Mouse (Mus musculus) adrenal gland, postnatal 10 days (tissue): ENCODE data around the gene Ulk4. TPM values are rescaled to one million over a fixed set of nuclear protein-coding genes. Genes with fewer than 3 reads are reported as not detected.

Source experiments
- DNase-seq: peaks from one replicate; pipeline ENCODE4 v3.0.0; 2021; ENCODE audit warnings: mixed read lengths
- long read RNA-seq, 2 experiments: library from polyadenylated mRNA; stranded (forward); transcript quantifications; one replicate each; pipeline ENCODE4 v2.0.0; 2021
- total RNA-seq, 2 experiments: library from RNA; stranded (reverse); gene quantifications; 2 replicates each; pipeline ENCODE4 v1.2.3; 2021

The Ulk4 gene
- total RNA-seq: 1 to 10 TPM; 1.6 to 3.5 TPM
- long read RNA-seq, experiment 1, partial matches to known transcripts: 1 of 2 reads
- long read RNA-seq, experiment 1, other reads (novel, unspliced or antisense): 1 of 2 reads
- long read RNA-seq, experiment 2, partial matches to known transcripts: 0 of 3 reads
- long read RNA-seq, experiment 2, other reads (novel, unspliced or antisense): 3 of 3 reads

GRCm38 (mm10) chr9:121277118-121278060 lies at the start of gene Ulk4:
Gene Ulk4 (minus strand): TSS chr9:121277197.
- peak; percentile 93 for DNase-seq

- DNase-seq: no peak
Observed at GRCm38 (mm10) chr9:121322034-121322433, 45.0 kb upstream of the Ulk4 start.

GRCm38 (mm10) chr9:121321118-121321517 lies 44.1 kb upstream of the Ulk4 start:
- no peak for DNase-seq

GRCm38 (mm10) chr9:121320433-121320832 lies 43.4 kb upstream of the Ulk4 start:
- DNase-seq: no peak

DNA sequence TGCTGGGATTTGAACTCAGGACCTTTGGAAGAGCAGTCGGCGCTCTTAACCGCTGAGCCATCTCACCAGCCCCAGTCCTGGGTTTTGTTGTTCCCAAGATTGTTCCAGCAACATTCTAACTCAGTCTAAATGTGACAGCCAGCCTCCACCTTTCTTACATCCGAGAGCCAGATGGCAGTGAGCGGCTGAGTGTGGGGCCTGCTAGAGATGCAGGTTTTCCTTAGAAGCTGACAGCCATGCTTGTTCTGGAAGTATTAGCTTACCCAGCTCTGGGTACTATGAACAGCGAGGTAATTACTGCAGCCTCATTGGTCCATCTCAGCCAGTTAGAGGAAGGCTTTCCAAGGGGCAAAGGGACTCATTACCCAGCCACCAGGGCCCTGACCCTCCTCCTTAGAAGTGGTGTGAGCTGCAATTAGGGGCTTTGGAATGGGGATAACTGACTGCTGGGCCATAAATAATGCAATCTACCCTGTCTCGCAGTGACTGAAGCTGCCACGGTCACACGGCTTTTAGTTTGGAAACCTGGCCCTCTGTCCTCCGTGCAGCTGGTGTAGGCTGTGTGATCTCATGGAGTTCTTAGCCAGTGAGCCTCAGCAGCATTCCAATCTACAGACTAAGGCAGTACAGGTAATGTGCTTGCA lies 42.4 kb upstream of the Ulk4 start:
- no peak for DNase-seq

- peak; percentile 51 for DNase-seq
Observed at GRCm38 (mm10) chr9:121316621-121317405, 39.8 kb upstream of the Ulk4 start.

DNA sequence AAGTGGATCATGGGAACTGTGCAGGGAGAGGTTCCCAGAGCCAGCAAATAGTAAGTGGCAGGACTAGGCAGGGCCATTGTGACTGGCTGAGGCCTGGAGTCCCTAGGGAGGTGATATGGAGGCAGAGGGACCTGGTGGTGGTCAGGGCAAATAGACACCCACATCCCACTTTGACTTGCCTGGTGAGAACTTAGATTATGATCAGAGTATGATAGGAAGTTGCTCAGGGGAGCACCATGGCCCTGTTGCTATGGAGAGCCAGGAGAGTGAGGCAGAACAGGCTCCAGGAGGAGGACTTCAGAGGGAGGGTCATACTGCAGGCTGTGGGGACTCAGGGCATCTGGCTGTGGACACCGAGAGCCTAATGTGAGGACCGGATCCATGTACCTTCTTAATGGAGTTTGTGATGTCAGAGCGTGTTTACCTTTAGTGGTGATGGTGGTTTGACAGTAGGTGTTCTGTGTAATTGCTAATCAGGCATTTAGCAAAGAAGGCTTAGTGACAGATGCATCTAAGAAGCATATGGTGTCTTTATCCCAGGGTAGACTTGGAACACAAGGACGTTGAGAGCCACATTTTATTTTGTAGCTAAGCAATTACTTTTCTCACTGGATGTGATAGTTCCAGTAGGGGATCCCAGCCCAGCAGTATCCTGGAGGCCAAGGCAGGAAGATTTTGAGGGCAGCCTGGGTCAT lies 39.1 kb upstream of the Ulk4 start:
- no peak for DNase-seq

DNA sequence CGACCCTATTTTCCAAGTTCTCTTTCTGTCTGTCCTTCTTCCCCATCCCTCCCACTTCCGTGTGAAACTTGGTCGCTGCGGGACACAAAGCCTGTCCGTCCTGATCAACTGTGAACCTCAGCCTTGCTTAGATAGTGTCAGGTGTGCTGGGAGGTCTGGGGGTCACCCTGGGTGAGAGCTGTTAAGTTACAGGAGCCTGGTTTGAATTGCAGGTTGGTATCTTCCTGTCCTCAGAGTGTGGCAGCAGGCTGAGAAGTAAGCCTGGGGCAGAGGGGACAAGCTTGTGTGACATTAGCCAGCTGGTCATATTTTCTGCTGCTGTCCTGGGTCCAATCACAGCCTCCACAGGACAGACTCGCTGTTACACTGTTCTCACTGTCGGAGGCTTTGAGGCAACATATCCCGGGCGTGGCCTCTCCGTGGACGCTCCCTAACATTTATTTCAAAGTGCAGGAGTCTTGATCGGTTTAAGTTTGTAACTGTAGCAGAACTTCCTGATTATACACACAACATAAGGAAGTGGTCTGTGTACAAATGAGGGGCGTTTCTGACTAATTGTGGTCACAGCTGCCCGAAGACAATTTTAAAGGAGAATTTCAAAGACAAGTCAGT lies 37.6 kb upstream of the Ulk4 start:
- no peak for DNase-seq

GRCm38 (mm10) chr9:121313656-121314374 lies 36.8 kb upstream of the Ulk4 start:
- DNase-seq: peak; percentile 82

DNA sequence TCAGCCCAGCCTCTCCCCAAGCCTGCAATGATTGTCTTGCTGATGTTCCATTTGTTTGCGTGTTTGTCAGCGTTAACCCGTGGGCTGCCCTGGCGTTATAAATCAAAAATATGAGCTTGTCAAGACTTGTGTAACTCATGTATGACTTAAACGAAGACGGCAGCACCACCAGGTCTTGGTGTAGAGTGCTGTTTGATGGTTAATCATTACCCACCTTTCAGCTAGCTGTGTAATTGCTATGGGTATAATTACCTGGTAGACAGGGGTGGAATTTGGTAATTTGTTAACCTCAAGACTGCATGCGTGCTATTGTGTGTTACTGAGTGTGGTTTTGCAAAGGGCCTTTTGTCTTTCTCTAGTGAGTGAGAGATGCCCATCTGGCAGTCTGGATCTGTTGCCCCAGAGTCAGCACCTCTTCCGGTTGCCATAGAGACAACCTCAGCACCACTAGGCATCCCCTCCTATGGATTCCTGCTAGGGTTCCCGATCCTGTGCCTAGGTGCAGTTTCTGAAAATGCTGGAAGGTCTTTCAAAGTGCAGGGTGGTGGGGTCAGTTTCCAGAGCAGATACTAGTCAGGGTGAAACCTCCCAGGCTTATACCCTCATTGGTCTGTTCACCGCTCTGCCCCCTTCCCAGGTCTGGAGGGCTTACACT lies 35.4 kb upstream of the Ulk4 start:
- no peak for DNase-seq

GRCm38 (mm10) chr9:121311846-121312236 lies 34.8 kb upstream of the Ulk4 start:
- no peak for DNase-seq

- no peak for DNase-seq
Observed at GRCm38 (mm10) chr9:121310501-121310900, 33.5 kb upstream of the Ulk4 start.

DNA sequence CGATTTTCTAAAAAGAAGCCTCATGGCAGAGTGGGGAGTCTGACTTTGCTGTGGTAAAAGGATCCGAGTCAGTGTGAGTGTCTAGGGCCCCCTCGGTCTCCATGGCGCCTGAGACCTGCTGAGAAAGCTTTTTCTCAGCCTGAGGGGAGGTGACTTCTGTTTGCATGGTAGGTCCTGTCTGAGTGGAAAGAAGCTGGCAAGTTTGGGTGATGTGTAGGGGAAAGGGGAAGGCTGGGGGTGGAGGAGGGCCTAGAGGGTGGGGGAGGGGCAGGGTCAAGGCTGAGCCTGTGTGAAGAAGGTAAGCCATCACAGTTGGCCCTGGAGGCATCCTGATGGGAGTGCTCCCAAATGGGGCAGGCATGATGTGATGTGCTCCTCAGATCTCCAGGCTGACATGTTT lies 32.3 kb upstream of the Ulk4 start:
- no peak for DNase-seq

DNA sequence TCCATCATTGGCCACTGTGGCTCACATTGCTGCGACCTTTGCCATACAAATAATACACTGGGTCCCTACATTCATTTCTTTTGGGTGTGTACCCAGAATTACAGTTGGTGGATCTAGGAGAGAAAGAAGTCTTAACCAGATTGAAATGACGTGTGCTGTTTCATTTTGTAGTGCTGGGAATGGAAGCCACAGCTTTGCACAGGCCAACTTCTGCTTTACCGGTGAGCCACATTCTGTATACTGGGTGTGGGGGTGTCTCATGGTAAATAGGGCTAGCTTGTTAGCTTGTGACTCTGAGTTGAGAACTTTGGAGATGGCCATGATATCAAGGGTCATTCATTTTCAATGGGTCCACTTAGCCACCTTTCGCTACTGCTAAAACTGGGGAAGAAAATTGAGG lies 28.5 kb upstream of the Ulk4 start:
- DNase-seq: no peak

DNA sequence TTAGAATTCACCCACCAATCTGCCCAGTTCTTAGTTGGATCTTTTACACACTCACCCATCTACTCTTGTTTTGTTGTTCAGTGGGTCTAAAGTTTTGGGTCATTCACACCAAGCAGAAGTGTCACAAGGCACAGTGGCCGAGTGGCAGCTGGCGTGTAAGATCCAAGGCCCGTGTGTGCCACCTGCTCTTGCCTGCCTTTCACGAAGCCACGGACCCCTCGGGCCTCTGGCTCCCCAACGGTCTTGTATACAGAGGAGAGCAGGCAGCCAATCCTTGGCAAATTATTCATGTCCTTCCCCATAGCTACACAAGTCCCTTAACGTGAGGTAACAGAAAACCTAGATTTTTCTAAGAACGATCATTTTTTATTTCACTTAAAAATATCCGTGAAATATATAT lies 27.5 kb upstream of the Ulk4 start:
- no peak for DNase-seq

- no peak for DNase-seq
Observed at GRCm38 (mm10) chr9:121303748-121304147, 26.8 kb upstream of the Ulk4 start.

GRCm38 (mm10) chr9:121303086-121303485 lies 26.1 kb upstream of the Ulk4 start:
- peak; percentile 13 for DNase-seq

- DNase-seq: peak; percentile 12
Observed at GRCm38 (mm10) chr9:121302543-121302942, 25.5 kb upstream of the Ulk4 start.

DNA sequence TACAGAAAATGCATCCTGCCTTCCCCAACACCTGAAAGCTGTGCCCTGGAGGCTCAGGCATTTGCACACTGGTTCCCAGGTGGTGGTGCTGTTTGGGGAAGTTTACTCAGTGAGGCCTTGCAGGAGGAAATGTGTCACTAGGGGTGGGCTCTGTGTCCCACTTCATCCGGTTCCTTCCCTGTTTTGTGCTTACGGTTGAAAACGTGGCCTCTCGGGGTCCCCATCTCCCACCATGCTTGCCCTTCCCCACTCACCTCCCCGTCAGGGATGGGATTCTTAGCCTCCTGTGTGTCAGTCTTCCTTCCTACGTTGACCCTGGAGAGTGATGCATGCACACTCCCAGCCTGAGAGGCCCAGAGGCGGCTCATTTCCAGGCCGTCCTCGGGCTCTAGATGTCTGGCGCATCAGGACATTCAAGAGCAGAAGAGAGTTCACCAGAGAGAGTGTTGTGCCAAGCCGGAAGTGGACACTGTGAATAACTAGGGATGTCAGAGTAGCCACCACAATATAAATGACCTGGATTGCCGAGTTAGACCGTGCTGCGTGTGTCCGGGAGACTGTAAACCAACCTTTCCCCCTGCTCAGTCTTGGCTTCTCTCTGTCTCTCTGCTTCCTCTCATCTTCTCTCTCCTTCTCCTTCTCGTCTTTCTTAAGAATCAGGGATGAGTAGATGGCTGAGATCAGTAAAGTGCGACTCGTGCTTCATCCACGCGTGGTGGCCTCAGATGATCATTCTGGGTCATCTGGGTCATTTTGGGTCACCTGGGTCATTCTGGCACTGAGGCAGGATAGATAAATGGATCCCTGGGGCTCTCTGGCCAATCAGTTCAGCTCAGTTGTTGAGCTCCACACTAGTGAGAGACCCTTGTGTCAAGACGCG lies 24.3 kb upstream of the Ulk4 start:
- peak; percentile 10 for DNase-seq
